ENCODE assay signal across 8 mouse cellular contexts in the genomic region with DNA sequence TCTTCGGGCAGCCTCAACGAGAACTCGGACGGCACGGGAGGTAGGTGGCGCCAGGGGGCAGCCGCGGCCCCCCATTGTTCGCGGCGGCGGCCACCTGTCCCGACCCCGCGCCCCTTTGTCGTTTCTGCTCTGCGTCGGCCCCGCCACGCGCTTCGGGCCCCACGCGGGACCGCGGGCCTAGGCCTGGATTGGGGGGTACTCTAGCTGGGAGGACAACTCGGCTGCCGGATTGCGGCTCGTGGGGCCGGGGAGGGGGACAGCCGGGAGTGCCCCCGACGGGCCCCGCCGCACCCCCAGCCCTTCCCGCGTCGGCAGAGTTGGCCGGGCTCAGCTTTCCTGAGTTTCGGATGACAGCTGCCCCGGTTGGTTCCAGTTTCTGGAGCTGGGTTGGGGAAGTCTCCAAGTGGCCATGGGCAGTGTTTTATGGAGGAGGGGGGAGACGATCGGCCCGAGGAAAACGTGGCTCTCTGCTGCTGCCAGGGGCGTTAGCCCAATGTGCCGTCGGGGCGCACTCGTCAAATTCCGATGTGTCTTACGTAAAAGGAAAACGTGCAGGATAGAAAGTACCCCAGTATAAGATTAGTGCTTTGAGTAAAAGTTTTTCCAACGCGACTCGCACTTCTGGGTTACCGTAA. TPM values are rescaled to one million over a fixed set of nuclear protein-coding genes. Genes with fewer than 3 reads are reported as not detected.
DNase-seq lines count a peak whose midpoint lies in the region; ATAC-seq and TF ChIP-seq lines count a peak whose summit lies in the region.

No protein-coding gene starts in this region.

- intact Hi-C loops in gastrocnemius, adult 2 months (cut with DNase I), result loop anchor here (5.0 kb wide), 1 partner anchor 62 kb away; no protein-coding TSS in a partner anchor

- no peak for DNase-seq in spleen, adult 2 months (ENCODE audit: low read depth in 1 of 2, low spot score in 2 of 2)
- DNase-seq in spleen, postnatal 4 days (ENCODE audit: low spot score in 2 of 2), result no peak
- peak; percentile 42 to 48 for DNase-seq in adrenal gland, postnatal 36 days
- peak; percentile 83 for DNase-seq in gastrocnemius, adult 2 months
- DNase-seq in neural tube, embryonic 10.5 days (ENCODE audit: extremely low spot score, low spot score), result peak; percentile 71

- TF ChIP-seq POLR2A in spleen, adult 2 months (IDR thresholded peaks at IDR 0.05; ENCODE audit: low read depth, low read length), result no peak

- no peaks in the 10 kb centered on the region for H3K9me3 ChIP-seq in hindbrain, embryonic 16.5 days (ENCODE audit: control insufficient read depth, low read length)
- H3K9me3 ChIP-seq in liver, embryonic 12.5 days (replicated peaks), result no peaks in the 10 kb centered on the region

- no peaks in the 10 kb centered on the region; the same call in 1 of the 2 replicates for H3K4me1 ChIP-seq in spleen, adult 2 months (ENCODE audit: control insufficient read depth, insufficient read depth, insufficient read length)
- peaks cover 17% of the 10 kb centered on the region for H3K4me1 ChIP-seq in hindbrain, embryonic 16.5 days (ENCODE audit: control insufficient read depth, insufficient read depth, low read depth, low read length)
- H3K4me1 ChIP-seq in liver, embryonic 12.5 days, result peaks cover 22% of the 10 kb centered on the region

- under 1% methylated on average over 53 of the region's 58 CpGs for WGBS in spleen, adult 2 months
- under 1% methylated on average over 55 of the region's 58 CpGs for WGBS in hindbrain, embryonic 16.5 days
- WGBS in liver, embryonic 12.5 days (ENCODE audit: insufficient replicate concordance), result 1% methylated on average over 53 of the region's 58 CpGs

- peak overlapping the region; percentile 97 for H3K4me2 ChIP-seq in hindbrain, embryonic 16.5 days (ENCODE audit: low read length)
- H3K4me2 ChIP-seq in liver, embryonic 12.5 days, result peak overlapping the region; percentile 99

- H3K36me3 ChIP-seq in spleen, adult 2 months (ENCODE audit: control insufficient read depth, insufficient read depth, low read length), result no peaks in the 10 kb centered on the region
- no peaks in the 10 kb centered on the region for H3K36me3 ChIP-seq in hindbrain, embryonic 16.5 days (ENCODE audit: control insufficient read depth, insufficient read depth, low read length)
- no peaks in the 10 kb centered on the region for H3K36me3 ChIP-seq in liver, embryonic 12.5 days

- H3K27me3 ChIP-seq in spleen, adult 2 months (ENCODE audit: control insufficient read depth, insufficient read depth, low read length), result peaks cover 6% of the 10 kb centered on the region; the same call in 1 of the 2 replicates
- H3K27me3 ChIP-seq in hindbrain, embryonic 16.5 days (replicated peaks; ENCODE audit: control insufficient read depth, insufficient read depth, low read length), result no peaks in the 10 kb centered on the region
- peaks cover 20% of the 10 kb centered on the region; the same call in 1 of the 2 replicates for H3K27me3 ChIP-seq in liver, embryonic 12.5 days (replicated peaks)

- no peak; the same call in 1 of the 2 replicates for ATAC-seq in hindbrain, embryonic 16.5 days
- no peak; the same call in 1 of the 2 replicates for ATAC-seq in liver, embryonic 12.5 days
- ATAC-seq in monocyte, adult 5-6 weeks (replicated peaks; ENCODE audit: insufficient number of reproducible peaks, low FRiP score, low TSS enrichment, poor library complexity, severe bottlenecking), result no peak

- H3K27ac ChIP-seq in spleen, adult 2 months (ENCODE audit: insufficient read depth, low read length), result peak overlapping the region; percentile 35
- peak overlapping the region; percentile 98 for H3K27ac ChIP-seq in gastrocnemius, adult 2 months
- peak overlapping the region; percentile 89 for H3K27ac ChIP-seq in hindbrain, embryonic 16.5 days (ENCODE audit: low read depth, low read length)
- peak overlapping the region; percentile 85 for H3K27ac ChIP-seq in liver, embryonic 12.5 days

- no peak for TF ChIP-seq CTCF in spleen, adult 2 months (IDR thresholded peaks at IDR 0.05; ENCODE audit: extremely low read depth, insufficient read depth, insufficient read length, insufficient replicate concordance)
- TF ChIP-seq CTCF in gastrocnemius, adult 2 months (IDR thresholded peaks at IDR 0.05), result peak; percentile 27; the same call in 1 of the 2 replicates

- H3K9ac ChIP-seq in hindbrain, embryonic 16.5 days (ENCODE audit: low read depth, low read length), result peak overlapping the region; percentile 79
- peak overlapping the region; percentile 89 for H3K9ac ChIP-seq in liver, embryonic 12.5 days

- H3K4me3 ChIP-seq in spleen, adult 2 months (ENCODE audit: extremely low read depth, insufficient read depth, insufficient read length), result peak overlapping the region; percentile 86
- H3K4me3 ChIP-seq in gastrocnemius, adult 2 months, result peak overlapping the region; percentile 87
- H3K4me3 ChIP-seq in hindbrain, embryonic 16.5 days (ENCODE audit: low read length), result peak overlapping the region; percentile 63
- peak overlapping the region; percentile 82 for H3K4me3 ChIP-seq in liver, embryonic 12.5 days

RNA-seq across cellular contexts. Expression of a gene that starts 0.5 kb away (rescaled TPM):
- polyA plus RNA-seq in spleen, adult 2 months (2012; rRNA removed), result 2.4 and 3.1 TPM in 2 replicates
- total RNA-seq in adrenal gland, postnatal 36 days (2021), result 10 to 100 TPM; 15.3 to 15.5 TPM
- total RNA-seq in gastrocnemius, adult 2 months (2021), result 10 to 100 TPM in 1 of 2 experiments, 1 to 10 TPM in 1; 9.3 to 12.1 TPM
- polyA plus RNA-seq in hindbrain, embryonic 16.5 days (2015; fragmentation: Nextera tagmentation; extraction: Ambion mirVana), result 36.8 and 40.3 TPM in 2 replicates
- 9.6 and 10.0 TPM in 2 replicates for polyA plus RNA-seq in liver, embryonic 12.5 days (2016; fragmentation: Nextera tagmentation; extraction: Ambion mirVana)
- 1.4 to 4.3 TPM (median 2.6 TPM) in 3 replicates for total RNA-seq in monocyte, adult 5-6 weeks (2017)

Comparison
In these comparisons a context has a peak if more than half of its experiments do, and no peak if none do; other contexts are left out.
1. DNase-seq: peak in adrenal gland, postnatal 36 days (2 of 2), gastrocnemius, adult 2 months (single experiment) and neural tube, embryonic 10.5 days (single experiment); none in spleen, adult 2 months (0 of 2) and spleen, postnatal 4 days (0 of 2).
2. H3K27ac ChIP-seq: peak in every context shown above with its lines; median percentile 98 in gastrocnemius, adult 2 months; 89 in hindbrain, embryonic 16.5 days; 85 in liver, embryonic 12.5 days; 35 in spleen, adult 2 months.
3. Peak in every context shown above with its lines, with median percentiles within 50 percentile points of each other: H3K4me3 ChIP-seq.